Comparison of ENCODE assay signal across 27 mouse cellular contexts in genomic region chr3:100993158-100993557, GRCm38 (mm10). TPM values are rescaled to one million over a fixed set of nuclear protein-coding genes. Genes with fewer than 3 reads are reported as not detected.
DNase-seq lines count a peak whose midpoint lies in the region; ATAC-seq and TF ChIP-seq lines count a peak whose summit lies in the region.
"Had no signal": no experiment of that assay in that cellular context is flagged by ENCODE, and none has a peak within 500 bp of the region (broad histone marks: within the 10 kb centered on the region; RNA-seq: fewer than 3 reads in every experiment).

No protein-coding gene starts in this region.

- no peaks in the 10 kb centered on the region for H3K27me3 ChIP-seq in liver, postnatal 0 days (ENCODE audit: insufficient read depth, low read length)
- no peaks in the 10 kb centered on the region for H3K27me3 ChIP-seq in liver, embryonic 11.5 days (replicated peaks; ENCODE audit: control insufficient read depth, insufficient read depth, low read length)
- H3K27me3 ChIP-seq in stomach, postnatal 0 days (ENCODE audit: control insufficient read depth, insufficient read depth, low read length), result no peaks in the 10 kb centered on the region
- H3K27me3 ChIP-seq: embryonic facial prominence, embryonic 12.5 days; limb, embryonic 13.5 days; liver, embryonic 12.5 days; lung, embryonic 15.5 days; midbrain, embryonic 13.5 days; neural tube, embryonic 15.5 days had no signal

- H3K27ac ChIP-seq in liver, postnatal 0 days (ENCODE audit: low read depth), result 0 out of 2 replicates have a peak overlapping the region, but pooled peaks have one; percentile 22
- no peak overlapping the region for H3K27ac ChIP-seq in liver, embryonic 11.5 days (ENCODE audit: low read depth, low read length)
- H3K27ac ChIP-seq in stomach, postnatal 0 days (replicated peaks), result 0 out of 2 replicates have a peak overlapping the region, but pooled peaks have one; percentile 45
- H3K27ac ChIP-seq: embryonic facial prominence, embryonic 12.5 days; limb, embryonic 13.5 days; liver, embryonic 12.5 days; midbrain, embryonic 13.5 days had no signal

- peak; percentile 95 for DNase-seq in heart, adult 11 months
- DNase-seq in heart, adult 8-10 months (ENCODE audit: low spot score), result no peak
- DNase-seq in liver, postnatal 0 days, result no peak
- no peak for DNase-seq in liver, embryonic 11.5 days (ENCODE audit: low spot score)
- DNase-seq in urinary bladder, postnatal 14 days (ENCODE audit: low spot score), result peak; percentile 31
- DNase-seq in urinary bladder, adult 2 months (ENCODE audit: low spot score), result no peak
- DNase-seq in stomach, postnatal 0 days (ENCODE audit: low spot score), result no peak
- no peak for DNase-seq in spleen, adult 18-20 months
- DNase-seq: adrenal gland, adult 8-10 months; cerebellum, adult 11-12 months; cerebellum, adult 9-11 months; embryo, embryonic 11 days; gastrocnemius, postnatal 25 days; right cerebral cortex, adult 18-20 months; right cerebral cortex, postnatal 4 days had no signal

- H3K4me1 ChIP-seq in liver, postnatal 0 days (ENCODE audit: insufficient read depth), result peaks cover 9% of the 10 kb centered on the region; the same call in 1 of the 2 replicates
- H3K4me1 ChIP-seq in liver, embryonic 11.5 days (replicated peaks; ENCODE audit: control insufficient read depth, insufficient read depth, low read length), result no peaks in the 10 kb centered on the region
- H3K4me1 ChIP-seq in stomach, postnatal 0 days (replicated peaks; ENCODE audit: control insufficient read depth, insufficient read depth), result no peaks in the 10 kb centered on the region
- H3K4me1 ChIP-seq: embryonic facial prominence, embryonic 12.5 days; limb, embryonic 13.5 days; liver, embryonic 12.5 days had no signal

- no peak overlapping the region for H3K9ac ChIP-seq in liver, postnatal 0 days (replicated peaks)
- no peak overlapping the region for H3K9ac ChIP-seq in liver, embryonic 11.5 days (ENCODE audit: low read depth, low read length)
- H3K9ac ChIP-seq in stomach, postnatal 0 days (ENCODE audit: low read length), result no peak overlapping the region
- H3K9ac ChIP-seq: embryonic facial prominence, embryonic 12.5 days; limb, embryonic 13.5 days; liver, embryonic 12.5 days; lung, embryonic 15.5 days; midbrain, embryonic 13.5 days; neural tube, embryonic 15.5 days had no signal

- H3K4me2 ChIP-seq in liver, postnatal 0 days (ENCODE audit: low read depth, low read length), result no peak overlapping the region
- no peak overlapping the region for H3K4me2 ChIP-seq in liver, embryonic 11.5 days
- H3K4me2 ChIP-seq in stomach, postnatal 0 days (replicated peaks; ENCODE audit: low read depth), result no peak overlapping the region
- H3K4me2 ChIP-seq: embryonic facial prominence, embryonic 12.5 days; limb, embryonic 13.5 days; liver, embryonic 12.5 days; midbrain, embryonic 13.5 days; neural tube, embryonic 15.5 days had no signal

- TF ChIP-seq CTCF in liver, postnatal 0 days (IDR thresholded peaks at IDR 0.05; ENCODE audit: low read depth), result no peak
- no peak for TF ChIP-seq CTCF in stomach, postnatal 0 days (IDR thresholded peaks at IDR 0.05; ENCODE audit: low read depth)

- H3K9me3 ChIP-seq in liver, postnatal 0 days (ENCODE audit: low read length), result no peaks in the 10 kb centered on the region
- no peaks in the 10 kb centered on the region for H3K9me3 ChIP-seq in liver, embryonic 11.5 days (ENCODE audit: control insufficient read depth, low read length)
- no peaks in the 10 kb centered on the region for H3K9me3 ChIP-seq in stomach, postnatal 0 days (ENCODE audit: control insufficient read depth, low read length)
- H3K9me3 ChIP-seq: embryonic facial prominence, embryonic 12.5 days; G1E; hindbrain, embryonic 10.5 days; limb, embryonic 13.5 days; liver, embryonic 12.5 days; lung, embryonic 15.5 days; midbrain, embryonic 13.5 days; neural tube, embryonic 15.5 days had no signal

- no peak for TF ChIP-seq EP300 in liver, postnatal 0 days (IDR thresholded peaks at IDR 0.05; ENCODE audit: low read depth)
- no peak for TF ChIP-seq EP300 in stomach, postnatal 0 days (optimal IDR thresholded peaks at IDR 0.05)

- WGBS in liver, postnatal 0 days (ENCODE audit: insufficient replicate concordance), result 66% methylated on average over 7 of the region's 7 CpGs
- WGBS in liver, embryonic 11.5 days, result 63% methylated on average over 7 of the region's 7 CpGs
- 55% methylated on average over 7 of the region's 7 CpGs for WGBS in stomach, postnatal 0 days

- no peaks in the 10 kb centered on the region for H3K36me3 ChIP-seq in liver, postnatal 0 days (replicated peaks; ENCODE audit: insufficient read depth, low read length)
- H3K36me3 ChIP-seq in liver, embryonic 11.5 days (ENCODE audit: control insufficient read depth, insufficient read depth, low read length), result no peaks in the 10 kb centered on the region
- H3K36me3 ChIP-seq in stomach, postnatal 0 days (ENCODE audit: control insufficient read depth, insufficient read depth, low read length), result no peaks in the 10 kb centered on the region
- H3K36me3 ChIP-seq: embryonic facial prominence, embryonic 12.5 days; G1E; hindbrain, embryonic 10.5 days; limb, embryonic 13.5 days; liver, embryonic 12.5 days; lung, embryonic 15.5 days; midbrain, embryonic 13.5 days; neural tube, embryonic 15.5 days had no signal

- no peak overlapping the region for H3K4me3 ChIP-seq in liver, postnatal 0 days (ENCODE audit: low read depth, low read length)
- no peak overlapping the region for H3K4me3 ChIP-seq in liver, embryonic 11.5 days (ENCODE audit: low read depth, low read length)
- H3K4me3 ChIP-seq in stomach, postnatal 0 days (ENCODE audit: low read depth, low read length), result no peak overlapping the region
- H3K4me3 ChIP-seq: embryonic facial prominence, embryonic 12.5 days; hindbrain, embryonic 10.5 days; limb, embryonic 13.5 days; liver, embryonic 12.5 days; lung, embryonic 15.5 days; midbrain, embryonic 13.5 days; neural tube, embryonic 15.5 days had no signal

- ATAC-seq in liver, postnatal 0 days, result no peak
- no peak for ATAC-seq in liver, embryonic 11.5 days (replicated peaks; ENCODE audit: low FRiP score)
- no peak for ATAC-seq in stomach, postnatal 0 days (ENCODE audit: low FRiP score, low TSS enrichment)
- ATAC-seq: forebrain, embryonic 14.5 days; hindbrain, embryonic 16.5 days; liver, embryonic 12.5 days; midbrain, embryonic 13.5 days had no signal

RNA-seq across cellular contexts. Expression of gene Ttf2, which starts 23.7 kb away (rescaled TPM):
- total RNA-seq in heart, adult 8-10 months (2022), result 1 to 10 TPM; 2.1 to 2.8 (median 2.5) TPM
- 2.6 and 3.3 TPM in 2 replicates for polyA plus RNA-seq in liver, postnatal 0 days (2015; fragmentation: Nextera tagmentation; extraction: Ambion mirVana)
- 22.3 and 23.2 TPM in 2 replicates for polyA plus RNA-seq in liver, embryonic 11.5 days (2014; fragmentation: Nextera tagmentation; extraction: Ambion mirVana)
- polyA plus RNA-seq in urinary bladder, adult 2 months (2012; rRNA removed), result 7.2 and 8.2 TPM in 2 replicates
- 3.6 and 4.1 TPM in 2 replicates for polyA plus RNA-seq in stomach, postnatal 0 days (2015; fragmentation: Nextera tagmentation; extraction: Ambion mirVana)

RNA-seq across cellular contexts. Expression of gene Cd101, which starts 36.2 kb away (rescaled TPM):
- total RNA-seq in heart, adult 8-10 months (2022), result under 1 TPM; 0.12 to 0.31 (median 0.22) TPM
- 0.09 and 0.12 TPM in 2 replicates for polyA plus RNA-seq in liver, postnatal 0 days (2015; fragmentation: Nextera tagmentation; extraction: Ambion mirVana)
- not detected in 2 replicates for polyA plus RNA-seq in liver, embryonic 11.5 days (2014; fragmentation: Nextera tagmentation; extraction: Ambion mirVana)
- 0.09 and 0.19 TPM in 2 replicates for polyA plus RNA-seq in urinary bladder, adult 2 months (2012; rRNA removed)
- polyA plus RNA-seq in stomach, postnatal 0 days (2015; fragmentation: Nextera tagmentation; extraction: Ambion mirVana), result 0.06 and 0.11 TPM in 2 replicates
- total RNA-seq: megakaryocyte-erythroid progenitor cell, adult 5-6 weeks had no signal
- polyA plus RNA-seq: forebrain, embryonic 14.5 days; G1E; hindbrain, embryonic 10.5 days; midbrain, embryonic 13.5 days; neural tube, embryonic 15.5 days; testis, adult 2 months had no signal

Comparison
In these comparisons a context has a peak if more than half of its experiments do, and no peak if none do; other contexts are left out.
1. DNase-seq: peak in heart, adult 11 months (single experiment) and urinary bladder, postnatal 14 days (single experiment); none in heart, adult 8-10 months (single experiment), liver, postnatal 0 days (single experiment), liver, embryonic 11.5 days (single experiment), urinary bladder, adult 2 months (single experiment), stomach, postnatal 0 days (single experiment) and spleen, adult 18-20 months (0 of 2).